Mouse (Mus musculus) intestine, embryonic 14.5 days (tissue): ENCODE measurements around the gene Sec11a. TPM values are rescaled to one million over a fixed set of nuclear protein-coding genes. Genes with fewer than 3 reads are reported as not detected.
"Not testable (repeated sequence)": the region's sequence is repeated elsewhere in the genome, so short reads cannot be mapped to it uniquely, and the experiment has no call there.

ENCODE experiments used
- ATAC-seq: fragments of 200-750 bp; cut with Nextera tagmentation; replicated peaks from 2 replicates; pipeline ENCODE4 v1.8.0; 2017; ENCODE audit warnings: low read depth, moderate number of reproducible peaks, moderate TSS enrichment, moderate library complexity; ENCODE audit not compliant: low FRiP score, low TSS enrichment
- DNase-seq: peaks from one replicate; pipeline ENCODE4 v3.0.0-alpha.2; 2018; ENCODE audit warnings: low spot score
- H3K27ac ChIP-seq: fragments of 300-500 bp; sonication (generic); 2 replicates; pipeline ENCODE4 v1.5.1; 2014; ENCODE audit warnings: low read depth, mild to moderate bottlenecking, control low read depth
- H3K27me3 ChIP-seq: fragments of 300-500 bp; sonication (generic); replicated peaks from 2 replicates; pipeline ENCODE4 v1.6.1; 2014; ENCODE audit warnings: low read length, control low read depth; ENCODE audit not compliant: control insufficient read depth, insufficient read depth
- H3K36me3 ChIP-seq: fragments of 300-500 bp; sonication (generic); 2 replicates; pipeline ENCODE4 v1.6.1; 2014; ENCODE audit warnings: low read length, control low read depth; ENCODE audit not compliant: control insufficient read depth, insufficient read depth
- H3K4me1 ChIP-seq: fragments of 300-500 bp; sonication (generic); replicated peaks from 2 replicates; pipeline ENCODE4 v1.6.1; 2014; ENCODE audit warnings: low read length, control low read depth, mixed read lengths; ENCODE audit not compliant: control insufficient read depth, insufficient read depth
- H3K4me2 ChIP-seq: fragments of 300-500 bp; sonication (generic); 2 replicates; pipeline ENCODE4 v1.6.1; 2014; ENCODE audit warnings: low read length
- H3K4me3 ChIP-seq: fragments of 300-500 bp; sonication (generic); 2 replicates; pipeline ENCODE4 v1.5.1; 2014; ENCODE audit warnings: low read depth, low read length, control low read depth, mixed read lengths
- H3K9ac ChIP-seq: fragments of 300-500 bp; sonication (generic); 2 replicates; pipeline ENCODE4 v1.6.1; 2014; ENCODE audit warnings: mild to moderate bottlenecking, low read length
- H3K9me3 ChIP-seq: fragments of 300-500 bp; sonication (generic); 2 replicates; pipeline ENCODE4 v1.6.1; 2016; ENCODE audit warnings: low read length, control low read depth; ENCODE audit not compliant: control insufficient read depth
- WGBS: fragments of 180-500 bp; shearing (Covaris S2); extraction: QIAGEN DNeasy Blood & Tissue Kit; methylation state at CpG from one replicate; pipeline ENCODE4 v1.1.7; 2014; 5-methylcytosine and 5-hydroxymethylcytosine counted together
- polyA plus RNA-seq: library from polyadenylated mRNA; unstranded; fragments of >200 nt; fragmentation: Nextera tagmentation; extraction: Ambion mirVana; gene quantifications from 2 replicates; pipeline ENCODE4 v1.2.1, GENCODE M21; 2014

Gene Sec11a
- polyA plus RNA-seq, 1 experiment from 2014 or later: 218 TPM

- H3K9me3 ChIP-seq, H3K4me3 ChIP-seq, H3K27me3 ChIP-seq, ATAC-seq, H3K27ac ChIP-seq, H3K9ac ChIP-seq, H3K4me2 ChIP-seq, H3K4me1 ChIP-seq, DNase-seq: not testable (repeated sequence)
- peaks cover 27% of the 10 kb centered on the region for H3K36me3 ChIP-seq
Observed at GRCm38 (mm10) chr7:80937304-80937666, 10.3 kb downstream of the Sec11a start.

GRCm38 (mm10) chr7:80936617-80937303, 10.8 kb downstream of the Sec11a start:
- not testable (repeated sequence) for H3K4me2 ChIP-seq, H3K4me1 ChIP-seq, H3K9me3 ChIP-seq, H3K27me3 ChIP-seq, DNase-seq, ATAC-seq, H3K4me3 ChIP-seq, H3K27ac ChIP-seq, H3K9ac ChIP-seq
- WGBS: 57% methylated on average over 7 of the region's 7 CpGs
- H3K36me3 ChIP-seq: peaks cover 30% of the 10 kb centered on the region

GRCm38 (mm10) chr7:80935834-80936233, 11.7 kb downstream of the Sec11a start:
- no peaks in the 10 kb centered on the region for H3K4me1 ChIP-seq
- no peak for ATAC-seq
- 97% methylated on average over 1 of the region's 1 CpGs for WGBS

GRCm38 (mm10) chr7:80932777-80933176, 14.8 kb downstream of the Sec11a start:
- Histone ChIP-seq H3K27me3 (no peaks in the 10 kb centered on the region), H3K36me3 (peaks cover 38% of the 10 kb centered on the region), H3K9me3 (no peaks in the 10 kb centered on the region), H3K4me3 (no peak overlapping the region), H3K4me2 (no peak overlapping the region), H3K9ac (no peak overlapping the region), H3K27ac (no peak overlapping the region), H3K4me1 (no peaks in the 10 kb centered on the region)
- WGBS: 88% methylated on average over 1 of the region's 1 CpGs
- DNase-seq (no peak), ATAC-seq (no peak)

More at GRCm38 (mm10) chr7:80935834-80936233, 11.7 kb downstream of the Sec11a start:
- H3K4me2 ChIP-seq: no peak overlapping the region
- DNase-seq: no peak
- H3K36me3 ChIP-seq: peaks cover 37% of the 10 kb centered on the region
- no peaks in the 10 kb centered on the region for H3K9me3 ChIP-seq
- no peak overlapping the region for H3K27ac ChIP-seq
- H3K9ac ChIP-seq: no peak overlapping the region
- no peak overlapping the region for H3K4me3 ChIP-seq
- no peaks in the 10 kb centered on the region for H3K27me3 ChIP-seq

DNA sequence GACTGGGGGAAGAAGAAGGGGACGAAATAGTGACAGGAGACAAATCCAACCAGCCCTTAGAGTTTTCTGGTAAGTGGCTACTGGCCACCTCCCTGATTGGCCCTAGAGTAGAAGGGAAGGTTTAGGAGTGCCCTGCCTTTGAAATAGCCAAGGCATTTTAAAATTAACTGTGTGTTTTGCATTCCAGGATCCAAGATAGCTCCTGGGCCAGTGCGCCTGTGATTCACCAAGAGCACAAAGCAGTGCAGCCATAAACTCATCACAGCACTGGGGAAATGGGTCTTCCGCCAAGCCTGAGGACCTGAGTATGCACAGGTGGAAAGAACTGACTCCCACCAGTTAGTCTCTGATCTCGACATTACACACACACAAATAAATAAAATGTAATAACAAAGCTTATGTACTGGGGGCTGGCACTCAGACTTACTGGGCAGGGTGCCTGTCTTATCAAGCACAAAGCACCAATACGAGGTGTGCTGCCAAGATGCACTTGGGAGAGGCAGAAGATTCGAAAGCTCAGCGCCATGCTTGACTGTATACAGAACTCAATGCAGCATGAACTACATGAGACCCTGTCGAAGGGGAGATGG, 15.9 kb downstream of the Sec11a start:
- Histone ChIP-seq H3K27ac (no peak overlapping the region), H3K27me3 (no peaks in the 10 kb centered on the region), H3K9me3 (no peaks in the 10 kb centered on the region), H3K36me3 (peaks cover 45% of the 10 kb centered on the region), H3K4me2 (no peak overlapping the region), H3K4me1 (no peaks in the 10 kb centered on the region), H3K4me3 (no peak overlapping the region), H3K9ac (no peak overlapping the region)
- DNase-seq (no peak), ATAC-seq (no peak)
- 92% methylated on average over 8 of the region's 8 CpGs for WGBS

DNA sequence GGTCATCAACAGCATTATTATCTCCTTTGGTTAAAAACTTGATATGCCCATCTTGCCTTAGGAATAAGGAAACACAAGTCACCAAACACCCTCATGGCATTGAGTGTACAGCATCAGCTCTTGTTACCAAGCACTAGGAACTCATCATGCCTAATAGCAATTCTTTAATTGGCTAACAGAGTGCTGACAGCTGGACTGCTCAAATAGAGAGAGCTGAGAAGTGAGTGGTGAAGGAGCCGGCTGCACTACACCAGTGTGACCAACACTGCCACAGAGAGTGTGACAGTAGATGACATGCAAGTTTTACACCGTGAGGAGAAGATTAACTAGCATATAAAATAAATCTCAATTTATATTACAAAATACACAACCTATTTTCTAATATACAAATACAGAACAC, 24.4 kb downstream of the Sec11a start:
- Histone ChIP-seq H3K9me3 (no peaks in the 10 kb centered on the region), H3K36me3 (peaks cover 72% of the 10 kb centered on the region), H3K27ac (no peak overlapping the region), H3K4me3 (no peak overlapping the region), H3K27me3 (no peaks in the 10 kb centered on the region), H3K4me2 (no peak overlapping the region), H3K9ac (no peak overlapping the region), H3K4me1 (no peaks in the 10 kb centered on the region)
- 88% methylated on average over 2 of the region's 2 CpGs for WGBS
- DNase-seq (no peak), ATAC-seq (no peak)

GRCm38 (mm10) chr7:80919647-80920008, 28.0 kb downstream of the Sec11a start:
- peaks cover 76% of the 10 kb centered on the region for H3K36me3 ChIP-seq
- H3K4me3 ChIP-seq: no peak overlapping the region
- no peak overlapping the region for H3K4me2 ChIP-seq
- H3K4me1 ChIP-seq: no peaks in the 10 kb centered on the region
- no peaks in the 10 kb centered on the region for H3K27me3 ChIP-seq
- no peak overlapping the region for H3K27ac ChIP-seq
- ATAC-seq: no peak
- 78% methylated on average over 5 of the region's 5 CpGs for WGBS
- no peak overlapping the region for H3K9ac ChIP-seq
- H3K9me3 ChIP-seq: no peaks in the 10 kb centered on the region
- no peak for DNase-seq

GRCm38 (mm10) chr7:80918982-80919646, 28.5 kb downstream of the Sec11a start:
- DNase-seq (no peak), ATAC-seq (no peak)
- Histone ChIP-seq H3K9ac (no peak overlapping the region), H3K36me3 (peaks cover 76% of the 10 kb centered on the region), H3K4me3 (no peak overlapping the region), H3K27me3 (no peaks in the 10 kb centered on the region), H3K4me1 (no peaks in the 10 kb centered on the region), H3K9me3 (no peaks in the 10 kb centered on the region), H3K4me2 (no peak overlapping the region), H3K27ac (no peak overlapping the region)
- WGBS: 77% methylated on average over 8 of the region's 8 CpGs
